Mouse (Mus musculus) spleen, adult 2 months (tissue): ENCODE results near the gene Dtd1. TPM values are rescaled to one million over a fixed set of nuclear protein-coding genes. Genes with fewer than 3 reads are reported as not detected.

Experiments used
- DNase-seq, 2 experiments: peaks; one replicate each; pipeline versions ENCODE4 v3.0.0 to v3.0.0-alpha.2; 2012 to 2021; ENCODE audit warnings: low spot score in 2 of 2, low read depth in 1 of 2
- H3K27ac ChIP-seq: fragments of 200-500 bp; 2 replicates; pipeline ENCODE4 v1.5.1; 2012; ENCODE audit warnings: low read length, inconsistent platforms; ENCODE audit not compliant: insufficient read depth
- H3K27me3 ChIP-seq: fragments of 200-500 bp; 2 replicates; pipeline ENCODE4 v1.6.1; 2012; ENCODE audit warnings: mild to moderate bottlenecking, moderate library complexity, low read length, inconsistent platforms; ENCODE audit not compliant: control insufficient read depth, insufficient read depth
- H3K36me3 ChIP-seq: fragments of 200-500 bp; 2 replicates; pipeline ENCODE4 v1.6.1; 2012; ENCODE audit warnings: mild to moderate bottlenecking, low read length, inconsistent platforms; ENCODE audit not compliant: control insufficient read depth, insufficient read depth
- H3K4me1 ChIP-seq: fragments of 200-500 bp; 2 replicates; pipeline ENCODE4 v1.6.1; 2011; ENCODE audit warnings: inconsistent platforms; ENCODE audit not compliant: control insufficient read depth, insufficient read depth, insufficient read length
- H3K4me3 ChIP-seq: fragments of 200-500 bp; 2 replicates; pipeline ENCODE4 v1.5.1; 2011; ENCODE audit warnings: mild to moderate bottlenecking, inconsistent platforms; ENCODE audit not compliant: insufficient read depth, insufficient read length; ENCODE audit errors: extremely low read depth
- CTCF ChIP-seq: fragments of 200-500 bp; IDR thresholded peaks from 2 replicates; pipeline ENCODE4 v1.5.1; 2011; ENCODE audit warnings: mild to moderate bottlenecking, inconsistent platforms; ENCODE audit not compliant: insufficient read depth, insufficient read length, insufficient replicate concordance; ENCODE audit errors: extremely low read depth
- POLR2A ChIP-seq: fragments of 200-500 bp; IDR thresholded peaks from 2 replicates; pipeline ENCODE4 v1.6.1; 2011; ENCODE audit warnings: low read depth, low read length, inconsistent platforms
- WGBS: fragments of 180-500 bp; shearing (Covaris S2); methylation state at CpG from one replicate; pipeline ENCODE4 v1.1.7; 2018; 5-methylcytosine and 5-hydroxymethylcytosine counted together
- polyA plus RNA-seq: library from polyadenylated mRNA; depleted of rRNA; stranded (reverse); fragments of >200 nt; gene quantifications from 2 replicates; pipeline ENCODE4 v1.2.3, GENCODE M21; 2012

Gene Dtd1
- polyA plus RNA-seq, 1 experiment = 7.4 TPM

DNA sequence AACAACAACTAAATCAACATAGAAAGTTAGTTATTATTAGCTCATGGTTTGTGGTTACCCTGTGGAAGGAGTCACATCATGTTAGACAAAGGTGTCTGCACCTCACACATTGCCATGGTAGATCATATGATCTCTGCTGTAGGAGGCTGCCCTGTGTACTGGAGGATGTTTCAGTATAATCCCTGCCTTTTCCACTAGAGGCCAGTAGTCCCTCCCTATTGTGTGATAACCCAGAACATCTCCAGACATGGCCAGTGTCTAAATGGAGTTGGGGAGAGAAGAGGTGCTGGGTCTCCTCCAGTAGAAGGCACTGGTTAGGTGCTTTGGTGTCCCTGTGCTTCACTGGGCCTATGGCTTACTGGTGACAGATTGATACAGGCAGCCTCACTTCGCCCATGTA, 125.0 kb downstream of the Dtd1 start:
- DNase-seq = no peak

DNA sequence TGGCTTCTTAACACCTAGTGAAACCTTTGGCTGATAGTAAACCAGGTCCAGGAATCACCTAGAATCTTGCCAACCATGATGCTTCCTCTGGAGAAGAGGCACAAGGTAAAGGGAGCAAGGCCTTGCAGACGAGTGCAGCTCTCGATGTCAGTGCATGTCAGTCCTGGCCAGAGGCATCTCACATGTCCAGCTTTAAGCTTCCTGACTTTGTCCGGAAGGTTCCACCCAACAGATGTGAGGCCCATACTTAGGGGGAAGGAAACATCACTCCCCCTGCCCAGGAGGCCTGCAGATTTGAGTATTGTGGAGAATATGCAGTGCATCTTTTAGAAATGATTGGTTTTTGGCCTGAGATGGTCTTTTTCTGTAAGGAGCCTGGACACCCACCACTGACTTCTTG, 127.4 kb downstream of the Dtd1 start:
- 93% methylated on average over 3 of the region's 3 CpGs for WGBS
- TF ChIP-seq CTCF (no peak), POLR2A (no peak)
- no peak for DNase-seq
- Histone ChIP-seq H3K4me1 (no peaks in the 10 kb centered on the region), H3K36me3 (no peaks in the 10 kb centered on the region), H3K27me3 (no peaks in the 10 kb centered on the region), H3K4me3 (no peak overlapping the region), H3K27ac (no peak overlapping the region)

More for the DNA sequence above, 125.0 kb downstream of the Dtd1 start:
- no peak overlapping the region for H3K4me3 ChIP-seq
- H3K4me1 ChIP-seq = no peaks in the 10 kb centered on the region
- no peaks in the 10 kb centered on the region for H3K36me3 ChIP-seq
- WGBS = 85% methylated on average over 1 of the region's 1 CpGs
- H3K27ac ChIP-seq = no peak overlapping the region
- TF ChIP-seq POLR2A = no peak
- TF ChIP-seq CTCF = no peak
- no peaks in the 10 kb centered on the region for H3K27me3 ChIP-seq

DNA sequence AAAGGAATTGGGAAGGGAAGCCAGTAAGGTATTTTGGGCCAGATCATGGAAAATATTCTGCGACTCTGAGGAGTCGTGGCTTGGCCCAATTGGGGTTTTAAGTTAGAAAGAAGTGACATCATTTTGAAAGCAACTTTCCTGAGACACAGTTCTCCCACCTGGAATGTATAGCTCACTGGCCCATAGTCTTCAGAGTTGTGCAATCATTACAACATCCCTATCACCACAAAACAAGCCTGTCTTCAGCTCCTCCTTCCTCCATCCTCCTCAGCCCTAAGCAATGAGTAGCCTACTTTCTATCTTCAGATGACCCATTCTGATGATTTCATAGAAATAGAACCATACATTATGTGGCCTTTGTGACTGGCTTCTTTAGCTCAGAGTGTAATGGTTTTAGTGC, 130.1 kb downstream of the Dtd1 start:
- Histone ChIP-seq H3K4me1 (no peaks in the 10 kb centered on the region), H3K36me3 (no peaks in the 10 kb centered on the region), H3K27me3 (no peaks in the 10 kb centered on the region), H3K27ac (no peak overlapping the region), H3K4me3 (no peak overlapping the region)
- TF ChIP-seq CTCF (no peak), POLR2A (no peak)
- 88% methylated on average over 2 of the region's 2 CpGs for WGBS
- DNase-seq = no peak

DNA sequence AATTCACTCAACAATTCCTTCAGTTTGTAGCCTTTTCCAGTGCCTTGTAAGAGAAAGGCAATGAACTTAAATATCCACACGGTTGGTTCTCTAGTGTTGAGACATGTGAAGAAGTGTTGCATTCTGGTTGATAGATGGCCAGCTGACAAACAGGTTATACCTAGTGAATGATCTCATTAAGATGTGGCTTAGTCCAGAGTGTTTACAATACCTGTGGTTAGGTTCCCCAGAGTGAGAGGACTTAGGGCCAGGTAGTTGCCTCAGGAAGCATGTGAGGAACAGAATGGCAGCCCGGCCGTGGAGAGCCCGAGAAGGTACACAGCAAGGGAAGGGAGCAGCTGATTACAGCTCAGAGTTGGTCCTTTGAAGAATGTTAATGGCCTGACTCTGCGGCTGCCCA, 138.5 kb downstream of the Dtd1 start:
- H3K27me3 ChIP-seq = no peaks in the 10 kb centered on the region
- 92% methylated on average over 5 of the region's 5 CpGs for WGBS
- no peaks in the 10 kb centered on the region for H3K36me3 ChIP-seq
- no peak for DNase-seq
- H3K4me3 ChIP-seq = no peak overlapping the region
- H3K27ac ChIP-seq = no peak overlapping the region
- no peak for TF ChIP-seq POLR2A
- no peak for TF ChIP-seq CTCF
- no peaks in the 10 kb centered on the region for H3K4me1 ChIP-seq

DNA sequence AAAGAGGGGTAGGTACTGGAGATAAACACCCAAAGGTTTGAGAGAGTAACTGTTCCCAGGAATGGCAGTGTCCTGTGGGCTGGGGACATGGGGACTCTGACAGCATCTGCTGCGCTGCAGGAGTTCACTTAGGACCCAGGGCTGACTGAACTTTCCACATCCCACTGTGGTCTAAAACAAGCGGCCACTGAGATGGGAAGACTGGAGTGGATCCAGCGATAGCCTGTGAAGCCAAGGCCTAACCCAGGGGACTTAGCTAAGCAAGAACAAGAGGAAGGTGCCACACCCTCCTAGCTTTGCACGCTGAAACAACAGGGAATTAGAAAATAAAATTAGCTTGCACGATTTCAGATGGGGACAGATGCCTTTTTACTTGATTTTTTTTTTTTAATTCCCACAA, 138.9 kb downstream of the Dtd1 start:
- WGBS = 84% methylated on average over 5 of the region's 5 CpGs
- H3K4me1 ChIP-seq = no peaks in the 10 kb centered on the region
- no peaks in the 10 kb centered on the region for H3K27me3 ChIP-seq
- no peak overlapping the region for H3K27ac ChIP-seq
- H3K4me3 ChIP-seq = no peak overlapping the region
- no peaks in the 10 kb centered on the region for H3K36me3 ChIP-seq
- no peak for DNase-seq
- no peak for TF ChIP-seq POLR2A
- TF ChIP-seq CTCF = no peak

DNA sequence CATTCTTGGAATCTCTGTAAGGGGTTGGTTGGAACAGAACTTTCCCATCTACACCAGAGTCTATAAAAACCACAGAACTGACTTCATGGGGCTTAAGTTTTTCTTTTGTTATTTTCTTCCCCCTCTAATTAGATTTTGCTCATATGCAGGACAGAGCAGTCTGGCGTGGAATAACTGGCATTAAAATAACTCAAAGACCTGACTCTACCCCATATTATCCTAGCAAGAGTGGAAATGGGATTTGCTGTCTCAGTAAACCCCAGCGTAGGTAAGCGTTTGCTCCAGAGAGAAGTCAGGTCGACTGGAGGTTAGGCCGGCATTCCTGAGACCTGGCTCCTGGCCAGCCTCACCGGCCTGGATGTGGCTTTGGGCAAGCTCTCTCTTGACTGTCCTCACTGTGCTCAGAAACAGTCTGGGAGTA, 140.9 kb downstream of the Dtd1 start:
- H3K27me3 ChIP-seq = no peaks in the 10 kb centered on the region
- H3K27ac ChIP-seq = no peak overlapping the region
- WGBS = 87% methylated on average over 6 of the region's 6 CpGs
- no peak overlapping the region for H3K4me3 ChIP-seq
- no peak for TF ChIP-seq POLR2A
- TF ChIP-seq CTCF = no peak
- H3K36me3 ChIP-seq = no peaks in the 10 kb centered on the region
- no peaks in the 10 kb centered on the region for H3K4me1 ChIP-seq
- DNase-seq = no peak

DNA sequence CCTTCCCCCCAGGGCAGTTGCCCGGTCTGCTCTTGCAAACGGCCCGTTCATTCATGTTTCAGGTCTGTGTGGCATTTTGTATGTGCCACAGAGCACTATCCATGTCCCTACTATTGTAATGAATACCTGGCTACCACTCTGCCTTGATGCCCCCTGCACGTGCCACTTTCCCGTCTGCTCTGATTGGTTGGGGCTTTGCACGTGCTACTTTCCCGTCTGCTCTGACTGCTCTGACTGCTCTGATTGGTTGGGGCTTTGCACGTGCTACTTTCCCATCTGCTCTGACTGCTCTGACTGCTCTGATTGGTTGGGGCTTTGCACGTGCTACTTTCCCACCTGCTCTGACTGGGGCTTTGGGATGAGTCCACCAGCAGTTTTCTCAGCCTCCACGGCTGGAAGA, 142.3 kb downstream of the Dtd1 start:
- H3K4me3 ChIP-seq = no peak overlapping the region
- no peaks in the 10 kb centered on the region for H3K36me3 ChIP-seq
- H3K27me3 ChIP-seq = no peaks in the 10 kb centered on the region
- no peak for TF ChIP-seq CTCF
- TF ChIP-seq POLR2A = no peak
- H3K27ac ChIP-seq = no peak overlapping the region
- WGBS = 89% methylated on average over 10 of the region's 10 CpGs
- no peak for DNase-seq
- no peaks in the 10 kb centered on the region for H3K4me1 ChIP-seq
